Mouse (Mus musculus) MEL (cell line): ENCODE measurements around the gene Has3. TPM values are rescaled to one million over a fixed set of nuclear protein-coding genes. Genes with fewer than 3 reads are reported as not detected.

Source experiments
- DNase-seq: peaks from one replicate; pipeline ENCODE4 v3.0.0; 2011; ENCODE audit warnings: low read depth, low spot score
- H3K27ac ChIP-seq: 2 replicates; pipeline ENCODE4 v1.5.1; 2012; ENCODE audit warnings: low read depth, mild to moderate bottlenecking, control low read depth, low read length, moderate library complexity; ENCODE audit not compliant: control insufficient read depth
- H3K27me3 ChIP-seq, 2 experiments: fragments of 150-350 bp in 1 of 2; sonication (generic) in 1 of 2; 2 replicates each; pipeline ENCODE4 v1.6.1; 2012; ENCODE audit warnings: low read length in 2 of 2, mild to moderate bottlenecking in 2 of 2, improper control_type of control experiment in 1 of 2, moderate library complexity in 1 of 2; ENCODE audit not compliant: insufficient read depth in 2 of 2, control insufficient read depth in 1 of 2
- H3K36me3 ChIP-seq, 2 experiments: 2 replicates each; pipeline ENCODE4 v1.6.1; 2012 to 2014; ENCODE audit warnings: low read length in 2 of 2, improper control_type of control experiment in 1 of 2, inconsistent platforms in 1 of 2, mild to moderate bottlenecking in 1 of 2; ENCODE audit not compliant: insufficient read depth in 2 of 2, control insufficient read depth in 1 of 2
- H3K4me1 ChIP-seq, 2 experiments: fragments of 150-350 bp in 1 of 2; sonication (generic) in 1 of 2; 2 replicates each; pipeline ENCODE4 v1.6.1; 2012; ENCODE audit warnings: low read length in 2 of 2, improper control_type of control experiment in 1 of 2, mild to moderate bottlenecking in 1 of 2; ENCODE audit not compliant: insufficient read depth in 2 of 2, control insufficient read depth in 1 of 2
- H3K4me3 ChIP-seq, 2 experiments: fragments of 150-350 bp in 1 of 2; sonication (generic) in 1 of 2; 2 replicates each; pipeline ENCODE4 v1.5.1; 2012; ENCODE audit warnings: low read depth in 2 of 2, low read length in 2 of 2, mild to moderate bottlenecking in 2 of 2, moderate library complexity in 2 of 2, control low read depth in 1 of 2, improper control_type of control experiment in 1 of 2; ENCODE audit not compliant: control insufficient read depth in 1 of 2, insufficient read depth in 1 of 2
- H3K79me2 ChIP-seq: 2 replicates; pipeline ENCODE4 v1.6.1; 2012; ENCODE audit warnings: mild to moderate bottlenecking, low read length, moderate library complexity; ENCODE audit not compliant: control insufficient read depth, poor library complexity, insufficient read depth
- H3K9ac ChIP-seq: 2 replicates; pipeline ENCODE4 v1.6.1; 2012; ENCODE audit warnings: low read depth, mild to moderate bottlenecking, control low read depth, low read length, moderate library complexity; ENCODE audit not compliant: control insufficient read depth, poor library complexity, severe bottlenecking
- H3K9me3 ChIP-seq: fragments of 150-350 bp; sonication (generic); replicated peaks from 2 replicates; pipeline ENCODE4 v1.6.1; 2012; ENCODE audit warnings: mild to moderate bottlenecking, low read length, improper control_type of control experiment, moderate library complexity; ENCODE audit not compliant: insufficient read depth
- BHLHE40 ChIP-seq: IDR thresholded peaks from 2 replicates; pipeline ENCODE4 v1.6.1; 2012; ENCODE audit warnings: low read depth, mild to moderate bottlenecking, inconsistent platforms, low read length, improper control_type of control experiment, borderline replicate concordance
- CHD1 ChIP-seq: IDR thresholded peaks from 2 replicates; pipeline ENCODE4 v1.6.1; 2012; ENCODE audit warnings: low read depth, mild to moderate bottlenecking, inconsistent platforms, low read length, improper control_type of control experiment
- CTCF ChIP-seq, 3 experiments: IDR thresholded peaks in 2 of 3; conservative IDR thresholded peaks in 1 of 3; 2 replicates each; pipeline ENCODE4 v1.5.1; 2011 to 2012; ENCODE audit warnings: low read length in 3 of 3, low read depth in 2 of 3, mild to moderate bottlenecking in 2 of 3, improper control_type of control experiment in 1 of 3, inconsistent platforms in 1 of 3, mixed read lengths in 1 of 3, moderate library complexity in 1 of 3; ENCODE audit not compliant: control insufficient read depth in 1 of 3, insufficient read depth in 1 of 3, poor library complexity in 1 of 3, severe bottlenecking in 1 of 3
- ELF1 ChIP-seq: IDR thresholded peaks from 2 replicates; pipeline ENCODE4 v1.6.1; 2014; ENCODE audit warnings: low read depth, mild to moderate bottlenecking, inconsistent platforms, low read length, improper control_type of control experiment, moderate library complexity
- EP300 ChIP-seq, 2 experiments: IDR thresholded peaks; 2 replicates each; pipeline ENCODE4 v1.6.1; 2011; ENCODE audit warnings: improper control_type of control experiment in 2 of 2, low read length in 2 of 2, low read depth in 1 of 2, mild to moderate bottlenecking in 1 of 2
- ETS1 ChIP-seq: IDR thresholded peaks from 2 replicates; pipeline ENCODE4 v1.6.1; 2012; ENCODE audit warnings: low read depth, mild to moderate bottlenecking, inconsistent platforms, low read length, improper control_type of control experiment, moderate library complexity
- GABPA ChIP-seq: IDR thresholded peaks from 2 replicates; pipeline ENCODE4 v1.6.1; 2012; ENCODE audit warnings: low read depth, mild to moderate bottlenecking, inconsistent platforms, low read length, improper control_type of control experiment, moderate library complexity
- GATA1 ChIP-seq: IDR thresholded peaks from 2 replicates; pipeline ENCODE4 v1.6.1; 2011; ENCODE audit warnings: low read depth, low read length, improper control_type of control experiment
- JUND ChIP-seq: IDR thresholded peaks from 2 replicates; pipeline ENCODE4 v1.6.1; 2011; ENCODE audit warnings: low read depth, mild to moderate bottlenecking, improper control_type of control experiment, low read length
- KAT2A ChIP-seq: conservative IDR thresholded peaks from 2 replicates; pipeline ENCODE4 v1.6.1; 2012; ENCODE audit warnings: low read depth, low read length, improper control_type of control experiment, inconsistent platforms
- MAX ChIP-seq: IDR thresholded peaks from 2 replicates; pipeline ENCODE4 v1.6.1; 2011; ENCODE audit warnings: low read length, improper control_type of control experiment
- MAZ ChIP-seq: IDR thresholded peaks from 2 replicates; pipeline ENCODE4 v1.6.1; 2012; ENCODE audit warnings: low read depth, mild to moderate bottlenecking, inconsistent platforms, low read length, improper control_type of control experiment
- MEF2A ChIP-seq: IDR thresholded peaks from 2 replicates; pipeline ENCODE4 v1.6.1; 2014; ENCODE audit warnings: low read depth, mild to moderate bottlenecking, inconsistent platforms, low read length, improper control_type of control experiment; ENCODE audit not compliant: poor library complexity, insufficient replicate concordance, severe bottlenecking; ENCODE audit errors: extremely low read depth
- MXI1 ChIP-seq: IDR thresholded peaks from 2 replicates; pipeline ENCODE4 v1.6.1; 2011; ENCODE audit warnings: mild to moderate bottlenecking, low read depth, low read length, improper control_type of control experiment
- MYB ChIP-seq: IDR thresholded peaks from 2 replicates; pipeline ENCODE4 v1.6.1; 2011; ENCODE audit warnings: mild to moderate bottlenecking, low read depth, low read length, improper control_type of control experiment
- MYC ChIP-seq: IDR thresholded peaks from 2 replicates; pipeline ENCODE4 v1.6.1; 2011; ENCODE audit warnings: low read depth, mild to moderate bottlenecking, low read length, improper control_type of control experiment, moderate library complexity
- NELFE ChIP-seq: IDR thresholded peaks from 2 replicates; pipeline ENCODE4 v1.6.1; 2011; ENCODE audit warnings: low read depth, low read length, improper control_type of control experiment
- NRF1 ChIP-seq: IDR thresholded peaks from 2 replicates; pipeline ENCODE4 v1.6.1; 2014; ENCODE audit warnings: low read depth, mild to moderate bottlenecking, inconsistent platforms, low read length, improper control_type of control experiment, moderate library complexity; ENCODE audit not compliant: poor library complexity, insufficient read depth, severe bottlenecking
- POLR2AphosphoS5 ChIP-seq: IDR thresholded peaks from 2 replicates; pipeline ENCODE4 v1.6.1; 2012; ENCODE audit warnings: low read depth, borderline replicate concordance, mild to moderate bottlenecking, inconsistent platforms, low read length, moderate library complexity, mixed read lengths
- RCOR1 ChIP-seq: IDR thresholded peaks from 2 replicates; pipeline ENCODE4 v1.6.1; 2012; ENCODE audit warnings: low read depth, mild to moderate bottlenecking, inconsistent platforms, low read length, improper control_type of control experiment
- SIN3A ChIP-seq: IDR thresholded peaks from 2 replicates; pipeline ENCODE4 v1.6.1; 2012; ENCODE audit warnings: low read length, improper control_type of control experiment, inconsistent platforms
- SMC3 ChIP-seq: IDR thresholded peaks from 2 replicates; pipeline ENCODE4 v1.6.1; 2011; ENCODE audit warnings: low read depth, low read length, improper control_type of control experiment
- TCF12 ChIP-seq: IDR thresholded peaks from 2 replicates; pipeline ENCODE4 v1.6.1; 2014; ENCODE audit warnings: low read depth, mild to moderate bottlenecking, inconsistent platforms, low read length, improper control_type of control experiment, moderate library complexity
- UBTF ChIP-seq: IDR thresholded peaks from 2 replicates; pipeline ENCODE4 v1.6.1; 2012; ENCODE audit warnings: low read depth, mild to moderate bottlenecking, inconsistent platforms, low read length, improper control_type of control experiment, moderate library complexity, borderline replicate concordance; ENCODE audit not compliant: insufficient read depth
- USF1 ChIP-seq: IDR thresholded peaks from 2 replicates; pipeline ENCODE4 v1.6.1; 2014; ENCODE audit warnings: low read depth, mild to moderate bottlenecking, inconsistent platforms, low read length, improper control_type of control experiment, moderate library complexity
- USF2 ChIP-seq, 2 experiments: IDR thresholded peaks; 2 replicates each; pipeline ENCODE4 v1.6.1; 2011 to 2012; ENCODE audit warnings: improper control_type of control experiment in 2 of 2, low read length in 2 of 2, borderline replicate concordance in 1 of 2, inconsistent platforms in 1 of 2, low read depth in 1 of 2, mild to moderate bottlenecking in 1 of 2; ENCODE audit not compliant: insufficient read depth in 1 of 2
- ZKSCAN1 ChIP-seq: IDR thresholded peaks from 2 replicates; pipeline ENCODE4 v1.6.1; 2012; ENCODE audit warnings: low read depth, mild to moderate bottlenecking, inconsistent platforms, low read length, improper control_type of control experiment, moderate library complexity
- ZMIZ1 ChIP-seq: IDR thresholded peaks from 2 replicates; pipeline ENCODE4 v1.6.1; 2012; ENCODE audit warnings: low read depth, mild to moderate bottlenecking, inconsistent platforms, low read length, improper control_type of control experiment, moderate library complexity
- ZNF384 ChIP-seq: IDR thresholded peaks from 2 replicates; pipeline ENCODE4 v1.6.1; 2012; ENCODE audit warnings: low read depth, mild to moderate bottlenecking, inconsistent platforms, low read length, improper control_type of control experiment
- polyA plus RNA-seq, 2 experiments: library from polyadenylated mRNA; stranded (reverse) in 1 of 2; unstranded in 1 of 2; fragments of >175 nt in 1 of 2; fragments of >200 nt in 1 of 2; gene quantifications; 2 replicates each; pipeline versions ENCODE4 v1.2.1 to v1.2.4; 2012; ENCODE audit warnings: low replicate concordance in 2 of 2, low read depth in 1 of 2; ENCODE audit not compliant: insufficient read length in 2 of 2, insufficient read depth in 1 of 2, missing spikeins in 1 of 2
- total RNA-seq: library from RNA; depleted of rRNA; stranded (reverse); fragments of 300-350 nt; gene quantifications from 2 replicates; pipeline ENCODE4 v1.2.3, GENCODE M21; 2012

Gene Has3
- total and polyA plus RNA-seq, 3 experiments: 0.40 to 5.8 TPM; not detected in 1

DNA sequence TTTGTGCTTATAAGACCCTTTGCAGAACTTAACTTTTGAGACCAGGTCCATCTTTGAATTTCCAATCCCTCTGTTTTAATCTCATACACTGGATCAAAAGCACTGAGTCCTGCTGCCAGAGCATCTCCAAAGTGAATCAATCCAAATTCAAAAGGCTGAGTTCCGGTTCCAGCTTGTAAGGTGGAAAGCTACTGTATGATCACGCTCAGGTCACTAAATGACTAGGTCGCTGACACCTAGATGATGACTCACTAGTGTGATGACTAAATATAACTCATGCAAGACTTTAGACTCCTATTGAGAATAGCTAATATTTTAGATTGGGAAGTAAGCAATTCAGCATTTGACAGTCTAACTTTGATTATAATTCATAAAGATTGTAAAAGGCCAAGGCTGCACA is 18.8 kb downstream of the Has3 start:
- Histone ChIP-seq H3K27me3 (no peaks in the 10 kb centered on the region), H3K36me3 (peaks cover 7 to 17% of the 10 kb centered on the region in 2 experiments), H3K27ac (no peak overlapping the region), H3K4me1 (peaks cover 0 to 4% of the 10 kb centered on the region in 2 experiments; a peak in 3 of 4 replicates), H3K4me3 (no peak overlapping the region), H3K9me3 (no peaks in the 10 kb centered on the region), H3K9ac (no peak overlapping the region), H3K79me2 (peaks cover 53% of the 10 kb centered on the region)
- TF ChIP-seq MAZ (no peak), CTCF (IDR thresholded peaks at IDR 0.05 in 2 of 3, conservative IDR thresholded peaks at IDR 0.05 in 1 of 3; ENCODE audit: control insufficient read depth in 1 of 3, insufficient read depth in 1 of 3, low read depth in 2 of 3, low read length in 3 of 3, poor library complexity in 1 of 3, severe bottlenecking in 1 of 3) (no peak), POLR2AphosphoS5 (no peak), USF2 (IDR thresholded peaks at IDR 0.05; ENCODE audit: borderline replicate concordance in 1 of 2, insufficient read depth in 1 of 2, low read depth in 1 of 2, low read length in 2 of 2) (no peak), TCF12 (no peak), ETS1 (no peak), CHD1 (no peak), RCOR1 (no peak), MAX (no peak), MXI1 (no peak), GABPA (no peak), KAT2A (no peak), SIN3A (no peak), SMC3 (no peak), ELF1 (no peak)
- DNase-seq: no peak

GRCm38 (mm10) chr8:106892210-106892805 is 22.3 kb downstream of the Has3 start:
- Histone ChIP-seq H3K79me2 (peaks cover 72% of the 10 kb centered on the region), H3K9ac (peak overlapping the region; percentile 95), H3K4me1 (peaks cover 8 to 12% of the 10 kb centered on the region in 2 experiments), H3K36me3 (peaks cover 14 to 41% of the 10 kb centered on the region in 2 experiments), H3K9me3 (no peaks in the 10 kb centered on the region), H3K27me3 (no peaks in the 10 kb centered on the region), H3K4me3 (peak overlapping the region; percentile 74 to 98), H3K27ac (peak overlapping the region; percentile 88)
- peak; percentile 84 for DNase-seq
- no peak for TF ChIP-seq MEF2A
- no peak; the same call in 1 of the 2 replicates for TF ChIP-seq RCOR1
- no peak for TF ChIP-seq GATA1
- no peak; the same call in 1 of the 2 replicates for TF ChIP-seq MAZ
- TF ChIP-seq MYB: no peak; the same call in 1 of the 2 replicates
- TF ChIP-seq JUND: no peak
- peak; percentile 30; the same call in 1 of the 2 replicates for TF ChIP-seq ZMIZ1
- TF ChIP-seq ZKSCAN1: no peak
- peak; percentile 97 for TF ChIP-seq MYC
- TF ChIP-seq MXI1: peak; percentile 91
- TF ChIP-seq ZNF384: peak; percentile 60; the same call in 1 of the 2 replicates
- peak; percentile 88 for TF ChIP-seq USF1
- TF ChIP-seq EP300 (IDR thresholded peaks at IDR 0.05; ENCODE audit: low read depth in 1 of 2, low read length in 2 of 2): peak in 1 of 2 experiments; percentile 44; a peak in 2 of 4 replicates
- TF ChIP-seq ELF1: no peak
- TF ChIP-seq NELFE: peak; percentile 18; the same call in 1 of the 2 replicates
- TF ChIP-seq BHLHE40: no peak; the same call in 1 of the 2 replicates
- no peak for TF ChIP-seq UBTF
- peak; percentile 28; the same call in 1 of the 2 replicates for TF ChIP-seq TCF12
- TF ChIP-seq NRF1: no peak
